Mouse (Mus musculus): ENCODE measurements around the gene Rnf157. TPM values are rescaled to one million over a fixed set of nuclear protein-coding genes. Genes with fewer than 3 reads are reported as not detected.

Rnf157 gene
- polyA plus RNA-seq, 1 experiment from 2014 or later: 15.9 TPM

DNA sequence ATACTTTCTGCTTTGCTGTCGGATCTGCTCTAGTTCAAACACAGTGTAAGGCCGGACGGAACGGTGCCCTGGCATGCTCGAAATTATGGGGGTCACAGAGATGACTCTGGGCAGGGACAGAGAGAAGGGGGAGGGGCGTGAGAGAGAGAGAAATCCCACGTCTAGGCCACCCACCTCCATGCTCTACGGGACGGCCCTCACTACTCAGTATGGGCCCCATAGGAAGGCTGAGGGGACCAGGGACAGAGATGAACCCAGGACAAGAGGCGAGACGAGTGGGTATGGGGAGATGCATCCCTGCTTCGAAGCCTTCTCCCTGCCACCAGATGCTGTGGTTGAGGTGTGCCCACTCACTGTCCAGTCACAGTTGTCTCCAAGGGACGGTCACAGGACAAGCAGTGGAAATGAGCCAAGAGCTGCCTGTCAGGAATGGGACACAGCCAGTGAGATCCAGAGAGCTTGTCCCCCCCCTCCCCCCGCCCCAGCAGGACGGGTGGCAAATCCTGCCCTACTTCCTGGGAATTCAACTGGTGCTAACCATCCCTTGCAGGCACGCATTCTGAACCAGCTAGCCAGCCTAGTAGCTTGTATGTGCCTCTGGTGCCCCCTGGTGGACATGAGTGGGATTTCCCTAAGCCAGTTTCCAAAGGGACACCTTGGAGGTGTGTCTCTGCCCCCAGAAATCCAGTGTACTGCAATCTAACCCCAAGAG is 32.9 kb upstream of the Rnf157 start:
- WGBS: 21% methylated on average over 15 of the region's 16 CpGs
- ATAC-seq (replicated peaks; ENCODE audit: insufficient number of reproducible peaks, low FRiP score, low TSS enrichment, low read depth): peak; percentile 37
- no peak overlapping the region for H3K4me3 ChIP-seq (ENCODE audit: low read depth, low read length)
- H3K4me2 ChIP-seq (ENCODE audit: low read depth, low read length): no peak overlapping the region; the same call in 1 of the 2 replicates
- H3K27ac ChIP-seq (replicated peaks; ENCODE audit: low read depth, low read length): no peak overlapping the region
- H3K9ac ChIP-seq (replicated peaks; ENCODE audit: low read length): no peak overlapping the region; the same call in 1 of the 2 replicates
- peak; percentile 96 for DNase-seq (ENCODE audit: low spot score)
- H3K27me3 ChIP-seq (ENCODE audit: control insufficient read depth, insufficient read depth, low read length): peaks cover 6% of the 10 kb centered on the region
- H3K4me1 ChIP-seq (ENCODE audit: control insufficient read depth, insufficient read depth, low read length): peaks cover 4% of the 10 kb centered on the region; the same call in 1 of the 2 replicates
- no peaks in the 10 kb centered on the region for H3K9me3 ChIP-seq (replicated peaks; ENCODE audit: control insufficient read depth, low read length)
- H3K36me3 ChIP-seq (replicated peaks; ENCODE audit: control insufficient read depth, insufficient read depth, low read depth, low read length): no peaks in the 10 kb centered on the region

DNA sequence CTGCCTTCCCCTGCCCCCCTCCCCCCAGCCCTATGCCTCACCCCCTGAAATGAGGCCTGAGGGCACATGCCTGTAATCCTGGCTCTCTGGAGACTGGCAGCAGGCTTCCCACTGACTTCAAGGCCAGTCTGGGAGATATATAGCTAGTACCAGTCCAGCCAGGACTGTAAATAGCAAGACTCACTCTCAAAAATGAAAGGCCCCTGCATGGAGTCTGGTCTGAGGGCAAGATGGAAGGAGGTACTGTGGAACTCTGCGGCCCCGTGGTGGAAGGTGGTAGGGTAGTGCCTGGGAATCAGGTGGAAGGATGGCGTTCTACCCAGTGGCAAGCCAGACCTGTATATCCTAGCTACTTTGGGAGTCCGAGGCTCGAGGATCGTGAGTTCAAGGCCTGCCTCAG is 31.1 kb upstream of the Rnf157 start:
- ATAC-seq (replicated peaks; ENCODE audit: insufficient number of reproducible peaks, low FRiP score, low TSS enrichment, low read depth): no peak
- Histone ChIP-seq H3K9ac (replicated peaks; ENCODE audit: low read length) (no peak overlapping the region), H3K4me3 (ENCODE audit: low read depth, low read length) (no peak overlapping the region), H3K4me2 (ENCODE audit: low read depth, low read length) (no peak overlapping the region), H3K27ac (replicated peaks; ENCODE audit: low read depth, low read length) (no peak overlapping the region), H3K27me3 (ENCODE audit: control insufficient read depth, insufficient read depth, low read length) (peaks cover 6% of the 10 kb centered on the region), H3K36me3 (replicated peaks; ENCODE audit: control insufficient read depth, insufficient read depth, low read depth, low read length) (no peaks in the 10 kb centered on the region), H3K9me3 (replicated peaks; ENCODE audit: control insufficient read depth, low read length) (no peaks in the 10 kb centered on the region), H3K4me1 (ENCODE audit: control insufficient read depth, insufficient read depth, low read length) (peaks cover 4% of the 10 kb centered on the region; the same call in 1 of the 2 replicates)
- DNase-seq (ENCODE audit: low spot score): no peak
- 86% methylated on average over 6 of the region's 6 CpGs for WGBS

DNA sequence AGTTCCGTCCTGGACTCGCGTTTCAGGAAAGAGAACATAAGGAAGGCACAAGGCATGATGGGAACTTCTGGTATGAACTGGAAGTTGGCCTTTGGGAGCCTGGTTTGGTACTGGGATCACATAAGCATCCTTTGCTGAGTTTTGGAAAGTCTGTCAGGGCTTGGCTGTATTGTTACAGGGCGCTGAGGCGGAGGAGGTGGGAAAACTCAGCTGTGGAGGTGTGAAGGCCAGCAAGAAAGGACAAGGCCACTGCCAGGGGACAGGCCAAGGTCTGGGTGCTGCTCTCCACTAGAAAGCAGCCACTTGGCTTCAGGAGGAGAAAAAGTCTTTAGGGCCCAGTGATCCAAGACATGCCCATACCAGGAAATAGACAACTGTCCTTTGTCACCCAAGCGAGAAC is 30.5 kb upstream of the Rnf157 start:
- Histone ChIP-seq H3K9me3 (replicated peaks; ENCODE audit: control insufficient read depth, low read length) (no peaks in the 10 kb centered on the region), H3K9ac (replicated peaks; ENCODE audit: low read length) (no peak overlapping the region), H3K36me3 (replicated peaks; ENCODE audit: control insufficient read depth, insufficient read depth, low read depth, low read length) (no peaks in the 10 kb centered on the region), H3K27ac (replicated peaks; ENCODE audit: low read depth, low read length) (no peak overlapping the region), H3K4me2 (ENCODE audit: low read depth, low read length) (no peak overlapping the region), H3K27me3 (ENCODE audit: control insufficient read depth, insufficient read depth, low read length) (peaks cover 6% of the 10 kb centered on the region), H3K4me1 (ENCODE audit: control insufficient read depth, insufficient read depth, low read length) (peaks cover 4% of the 10 kb centered on the region; the same call in 1 of the 2 replicates), H3K4me3 (ENCODE audit: low read depth, low read length) (no peak overlapping the region)
- WGBS: 77% methylated on average over 6 of the region's 6 CpGs
- no peak for DNase-seq (ENCODE audit: low spot score)
- ATAC-seq (replicated peaks; ENCODE audit: insufficient number of reproducible peaks, low FRiP score, low TSS enrichment, low read depth): no peak

DNA sequence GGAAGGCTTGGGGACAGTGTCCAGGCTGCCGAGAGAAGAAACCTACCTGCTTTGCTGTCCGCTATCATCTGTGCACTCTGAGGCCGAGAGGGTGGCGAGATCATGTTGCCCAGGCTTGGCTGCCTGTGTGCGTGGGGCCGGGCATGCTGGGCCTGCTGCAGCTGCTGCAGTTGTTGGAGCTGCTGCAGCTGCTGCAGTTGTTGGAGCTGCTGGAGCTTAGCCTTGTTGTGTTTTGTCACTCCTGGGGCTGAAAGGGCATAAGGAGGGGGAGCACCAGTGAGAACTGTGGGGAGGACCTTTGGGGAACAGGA is 30.0 kb upstream of the Rnf157 start:
- Histone ChIP-seq H3K4me2 (ENCODE audit: low read depth, low read length) (no peak overlapping the region), H3K4me1 (ENCODE audit: control insufficient read depth, insufficient read depth, low read length) (peaks cover 4% of the 10 kb centered on the region; the same call in 1 of the 2 replicates), H3K9me3 (replicated peaks; ENCODE audit: control insufficient read depth, low read length) (no peaks in the 10 kb centered on the region), H3K27ac (replicated peaks; ENCODE audit: low read depth, low read length) (0 out of 2 replicates have a peak overlapping the region, but pooled peaks have one; percentile 2), H3K9ac (replicated peaks; ENCODE audit: low read length) (no peak overlapping the region; the same call in 1 of the 2 replicates), H3K36me3 (replicated peaks; ENCODE audit: control insufficient read depth, insufficient read depth, low read depth, low read length) (no peaks in the 10 kb centered on the region), H3K4me3 (ENCODE audit: low read depth, low read length) (no peak overlapping the region), H3K27me3 (ENCODE audit: control insufficient read depth, insufficient read depth, low read length) (peaks cover 6% of the 10 kb centered on the region)
- DNase-seq (ENCODE audit: low spot score): no peak
- ATAC-seq (replicated peaks; ENCODE audit: insufficient number of reproducible peaks, low FRiP score, low TSS enrichment, low read depth): no peak
- 71% methylated on average over 6 of the region's 6 CpGs for WGBS

DNA sequence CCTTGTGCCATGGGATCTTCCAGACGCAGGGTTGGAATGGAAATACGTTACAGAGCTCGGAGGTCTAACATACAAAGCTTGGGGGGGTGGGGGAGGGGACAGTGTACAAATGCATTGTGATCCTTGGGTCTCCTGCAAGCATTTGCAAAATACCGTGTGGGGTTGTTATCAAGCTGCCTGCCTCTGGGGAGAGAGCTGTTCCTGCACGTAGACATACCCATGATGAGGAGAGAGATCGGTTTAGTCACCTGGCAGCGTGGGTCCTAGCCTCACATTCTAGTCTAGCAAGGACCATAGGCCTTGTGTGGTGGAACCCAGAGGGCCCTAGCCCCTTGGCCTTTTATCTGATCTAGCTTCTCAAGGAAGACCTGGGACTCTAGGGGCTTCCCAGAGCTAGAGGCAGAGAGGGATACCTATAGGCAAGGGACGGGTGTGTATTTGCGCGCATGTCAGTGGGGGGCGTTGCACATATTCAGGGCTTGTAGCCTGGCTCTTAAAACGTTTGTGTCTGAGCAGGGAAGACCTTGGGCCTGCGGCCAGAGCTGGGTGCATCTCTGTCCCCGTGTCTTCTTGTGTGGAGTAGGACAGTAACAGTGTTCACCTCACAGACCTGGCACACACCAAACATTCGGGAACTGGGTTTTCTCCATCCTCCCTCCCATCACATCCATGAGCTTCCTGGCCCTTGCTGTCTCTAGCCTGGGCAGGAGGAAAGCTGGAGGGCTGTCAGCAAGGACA is 29.5 kb upstream of the Rnf157 start:
- 76% methylated on average over 15 of the region's 15 CpGs for WGBS
- peaks cover 6% of the 10 kb centered on the region; the same call in 1 of the 2 replicates for H3K27me3 ChIP-seq (ENCODE audit: control insufficient read depth, insufficient read depth, low read length)
- H3K4me3 ChIP-seq (ENCODE audit: low read depth, low read length): no peak overlapping the region
- peaks cover 4% of the 10 kb centered on the region; the same call in 1 of the 2 replicates for H3K4me1 ChIP-seq (ENCODE audit: control insufficient read depth, insufficient read depth, low read length)
- no peak overlapping the region; the same call in 1 of the 2 replicates for H3K9ac ChIP-seq (replicated peaks; ENCODE audit: low read length)
- ATAC-seq (replicated peaks; ENCODE audit: insufficient number of reproducible peaks, low FRiP score, low TSS enrichment, low read depth): no peak
- no peak for DNase-seq (ENCODE audit: low spot score)
- H3K27ac ChIP-seq (replicated peaks; ENCODE audit: low read depth, low read length): no peak overlapping the region
- H3K36me3 ChIP-seq (replicated peaks; ENCODE audit: control insufficient read depth, insufficient read depth, low read depth, low read length): peaks cover 2% of the 10 kb centered on the region
- no peak overlapping the region for H3K4me2 ChIP-seq (ENCODE audit: low read depth, low read length)
- no peaks in the 10 kb centered on the region for H3K9me3 ChIP-seq (replicated peaks; ENCODE audit: control insufficient read depth, low read length)

DNA sequence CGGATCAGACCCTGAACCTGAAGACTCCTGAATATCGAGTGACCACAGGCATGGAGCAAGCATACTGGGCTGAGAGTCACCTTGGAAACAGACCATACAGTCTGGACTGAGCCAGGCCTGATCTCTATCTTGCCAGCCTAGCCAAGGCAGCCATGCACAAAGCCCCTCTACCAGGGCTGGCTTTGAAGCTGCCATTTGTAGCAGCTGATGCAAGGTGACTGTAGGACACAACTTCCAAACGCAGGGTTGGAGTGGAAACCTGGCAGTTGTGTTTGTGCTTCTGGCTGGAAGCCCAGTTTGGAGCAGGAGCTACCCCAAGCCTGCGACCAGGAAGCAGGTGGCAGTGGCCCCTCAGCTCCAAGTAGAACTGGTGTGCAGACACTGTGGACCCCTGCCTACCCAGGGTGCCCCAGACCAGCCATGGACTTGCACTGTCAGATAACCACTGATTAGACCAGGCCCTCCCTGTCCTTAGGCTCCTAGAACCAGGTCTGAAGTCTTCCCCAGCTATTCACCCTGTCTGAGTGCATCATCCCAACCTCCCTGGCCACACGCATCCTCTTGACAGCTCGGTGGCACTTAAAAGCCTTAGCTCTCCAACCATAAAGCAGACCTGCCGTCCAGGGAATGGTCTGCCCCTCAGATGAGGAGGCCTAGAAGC is 27.7 kb upstream of the Rnf157 start:
- 92% methylated on average over 7 of the region's 7 CpGs for WGBS
- Histone ChIP-seq H3K4me3 (ENCODE audit: low read depth, low read length) (no peak overlapping the region), H3K4me2 (ENCODE audit: low read depth, low read length) (no peak overlapping the region), H3K9ac (replicated peaks; ENCODE audit: low read length) (no peak overlapping the region), H3K4me1 (ENCODE audit: control insufficient read depth, insufficient read depth, low read length) (peaks cover under 1% of the 10 kb centered on the region; the same call in 1 of the 2 replicates), H3K9me3 (replicated peaks; ENCODE audit: control insufficient read depth, low read length) (no peaks in the 10 kb centered on the region), H3K27me3 (ENCODE audit: control insufficient read depth, insufficient read depth, low read length) (no peaks in the 10 kb centered on the region), H3K27ac (replicated peaks; ENCODE audit: low read depth, low read length) (no peak overlapping the region), H3K36me3 (replicated peaks; ENCODE audit: control insufficient read depth, insufficient read depth, low read depth, low read length) (peaks cover 8% of the 10 kb centered on the region)
- ATAC-seq (replicated peaks; ENCODE audit: insufficient number of reproducible peaks, low FRiP score, low TSS enrichment, low read depth): no peak
- no peak for DNase-seq (ENCODE audit: low spot score)

DNA sequence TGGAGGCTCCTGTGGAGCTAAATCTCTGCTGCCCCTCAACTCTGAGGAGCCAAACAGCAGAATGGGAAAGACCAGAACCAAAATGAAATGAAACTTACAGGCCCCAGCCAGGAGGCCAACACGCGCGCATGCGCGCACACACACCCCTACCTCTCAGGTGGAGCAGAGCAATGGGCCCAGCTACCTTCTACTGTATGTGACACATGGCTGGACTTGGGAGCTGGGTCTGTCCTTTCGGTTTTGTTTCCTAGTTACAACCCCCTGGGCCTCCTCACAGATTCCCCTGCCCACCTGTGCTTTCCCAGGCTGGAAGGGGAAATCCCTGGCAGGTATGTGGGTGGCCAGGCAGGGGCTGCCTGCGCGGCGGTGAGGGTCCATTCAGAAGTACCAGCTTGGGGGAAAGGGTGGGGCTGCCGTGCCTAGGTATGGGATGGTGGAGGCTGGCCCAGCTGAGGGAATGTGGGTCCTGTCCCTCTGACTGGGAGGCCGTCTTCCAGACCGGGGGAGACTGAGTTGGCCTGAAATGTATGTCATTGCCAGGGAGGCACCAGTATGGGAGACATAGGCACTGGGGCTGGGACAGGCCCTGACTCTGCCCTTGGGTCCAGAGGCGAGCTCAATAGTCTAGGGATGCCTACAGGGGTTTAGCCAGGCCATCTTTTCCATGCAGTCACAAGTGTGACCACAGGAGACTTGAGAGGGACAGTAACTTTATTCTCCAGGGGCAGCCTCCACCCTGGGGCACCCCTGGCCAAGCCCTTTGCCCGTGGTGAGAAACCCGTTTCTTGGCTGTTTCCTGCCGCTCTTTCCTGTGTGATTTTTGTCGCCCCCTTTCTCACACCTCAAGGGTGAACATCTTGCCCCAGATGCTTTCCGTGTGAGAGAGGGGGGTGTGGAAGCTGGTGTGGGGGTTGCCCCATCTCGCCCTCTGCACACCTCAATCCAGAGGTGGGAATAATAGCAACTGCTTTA is 26.7 kb upstream of the Rnf157 start:
- H3K4me1 ChIP-seq (ENCODE audit: control insufficient read depth, insufficient read depth, low read length): no peaks in the 10 kb centered on the region; the same call in 1 of the 2 replicates
- H3K27me3 ChIP-seq (ENCODE audit: control insufficient read depth, insufficient read depth, low read length): no peaks in the 10 kb centered on the region
- WGBS: 85% methylated on average over 19 of the region's 19 CpGs
- no peaks in the 10 kb centered on the region for H3K9me3 ChIP-seq (replicated peaks; ENCODE audit: control insufficient read depth, low read length)
- H3K27ac ChIP-seq (replicated peaks; ENCODE audit: low read depth, low read length): no peak overlapping the region
- ATAC-seq (replicated peaks; ENCODE audit: insufficient number of reproducible peaks, low FRiP score, low TSS enrichment, low read depth) (no peak), DNase-seq (ENCODE audit: low spot score) (no peak)
- no peak overlapping the region for H3K9ac ChIP-seq (replicated peaks; ENCODE audit: low read length)
- no peak overlapping the region for H3K4me2 ChIP-seq (ENCODE audit: low read depth, low read length)
- H3K36me3 ChIP-seq (replicated peaks; ENCODE audit: control insufficient read depth, insufficient read depth, low read depth, low read length): peaks cover 8% of the 10 kb centered on the region
- no peak overlapping the region for H3K4me3 ChIP-seq (ENCODE audit: low read depth, low read length)
